Mouse (Mus musculus): ENCODE data around the gene Pum1.
A peak's percentile ranks its signal among the peaks of the same experiment; 100 is the strongest.

The Pum1 gene

DNA sequence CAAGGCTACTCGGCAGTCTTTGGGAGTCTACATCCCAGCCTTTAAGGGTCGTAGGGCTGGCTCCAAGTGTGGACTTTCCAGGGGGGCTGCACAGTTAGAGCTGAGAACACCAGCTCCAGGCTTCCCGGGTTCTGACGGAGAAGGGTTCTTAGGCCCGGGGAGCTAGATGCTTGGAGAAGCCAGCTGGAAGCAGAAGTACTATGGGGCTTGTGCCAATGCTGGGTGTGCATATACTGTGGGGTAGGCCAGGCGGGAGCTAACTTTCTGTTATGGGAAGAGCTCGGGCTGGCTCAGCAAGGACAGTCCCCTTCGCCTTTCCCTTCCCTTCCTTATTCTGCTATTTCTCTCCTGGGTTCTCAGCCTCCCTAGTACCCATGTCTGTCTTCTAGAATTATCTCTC is 152.7 kb downstream of the Pum1 start:
- no peak for DNase-seq (ENCODE audit: low spot score)

DNA sequence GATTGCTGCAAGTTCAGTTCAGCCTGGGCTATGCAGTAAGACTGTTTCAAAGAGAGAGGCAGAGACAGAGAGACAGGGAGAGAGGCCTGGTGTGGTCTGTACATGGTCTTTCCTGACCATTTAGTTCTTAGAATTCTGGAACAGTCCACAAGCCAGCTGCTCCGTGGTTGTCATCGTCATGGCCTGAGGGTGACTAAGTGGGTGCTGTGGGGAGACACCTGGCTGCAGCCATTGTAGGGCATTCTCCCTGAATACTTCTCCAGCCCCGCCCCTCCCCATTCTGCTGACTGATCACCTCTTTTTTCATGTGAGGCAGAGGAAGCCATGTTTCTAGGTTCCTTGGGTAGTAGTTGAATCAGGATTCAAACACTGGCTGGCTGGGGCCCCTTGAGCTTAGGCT is 156.7 kb downstream of the Pum1 start:
- no peak for DNase-seq (ENCODE audit: low spot score)

DNA sequence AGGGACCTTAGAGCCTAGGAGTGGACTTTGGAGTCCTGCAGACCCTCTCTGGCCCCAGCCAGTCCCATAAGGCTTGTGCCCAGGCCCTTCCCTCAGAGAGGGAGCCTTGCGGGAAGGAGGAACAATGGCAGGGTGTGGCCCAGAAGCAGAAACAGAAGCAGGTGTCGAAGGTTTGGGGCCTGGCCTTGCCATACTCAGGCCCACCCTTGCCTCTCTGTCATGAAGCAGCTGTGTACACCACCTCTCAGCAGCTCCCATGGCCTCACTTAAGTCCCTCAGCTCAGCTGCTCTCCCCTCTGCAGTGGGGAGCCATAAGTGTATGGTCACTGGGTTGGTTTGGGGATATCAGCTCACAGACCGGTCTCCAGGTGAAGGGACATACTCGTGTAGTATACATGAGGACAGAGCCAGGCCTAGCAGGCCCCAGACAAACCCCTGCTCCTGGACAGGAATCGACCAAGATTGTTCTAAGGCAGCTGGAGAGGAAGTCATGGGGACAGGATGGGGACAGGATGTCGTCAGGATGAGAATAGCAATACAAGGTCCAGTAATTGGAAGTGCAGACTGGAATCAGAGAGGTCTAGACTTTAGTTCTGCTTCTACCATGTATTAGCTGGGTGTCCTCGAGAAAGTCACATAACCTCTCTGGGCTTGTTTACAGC is 157.6 kb downstream of the Pum1 start:
- no peak for DNase-seq (ENCODE audit: low spot score)

GRCm38 (mm10) chr4:130828851-130829673 is 165.9 kb downstream of the Pum1 start:
- peak; percentile 53 for DNase-seq (ENCODE audit: low spot score)

All from layer of hippocampus, adult 11-12 months (tissue).